Mouse (Mus musculus): ENCODE measurements around the gene Gsg1.
A peak's percentile ranks its signal among the peaks of the same experiment; 100 is the strongest.

DNA sequence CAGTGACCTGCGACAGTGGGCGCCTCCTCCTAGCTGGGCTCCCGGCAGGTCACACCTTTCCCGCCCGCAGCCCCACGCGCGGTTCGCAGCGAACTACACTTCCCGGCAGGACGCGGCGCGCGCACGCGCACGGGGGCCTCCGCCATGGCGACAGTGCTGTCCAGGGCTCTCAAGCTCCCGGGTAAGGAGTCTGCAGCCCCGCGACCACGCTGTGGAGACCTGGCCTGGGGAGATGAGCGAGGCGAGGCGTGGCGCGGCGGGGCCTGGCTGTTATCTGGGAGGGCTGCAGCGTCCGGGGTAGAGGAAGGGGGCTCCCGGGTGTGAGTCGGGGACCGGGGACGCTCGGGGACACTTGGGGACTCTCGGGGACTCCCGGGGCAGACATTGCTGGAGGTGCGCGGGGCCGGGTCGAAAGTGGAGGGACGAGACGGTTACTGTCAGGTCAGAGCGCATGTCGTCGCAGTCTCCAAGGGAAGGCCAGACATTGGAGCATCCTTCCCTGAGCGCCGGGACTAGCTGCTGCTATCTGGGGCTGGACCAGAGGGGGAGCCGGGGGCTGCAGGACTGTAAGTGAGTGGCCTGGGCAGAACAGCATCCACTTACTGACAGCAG is 56.1 kb downstream of the Gsg1 start, which contains the start of the genes Fam234b and Hebp1:
- TF ChIP-seq CTCF (IDR thresholded peaks at IDR 0.05; ENCODE audit: borderline replicate concordance, insufficient read depth, low read length): no peak
- peak; percentile 60 for TF ChIP-seq POLR2A (IDR thresholded peaks at IDR 0.05; ENCODE audit: low read depth, low read length)

All from embryonic fibroblast, embryonic 13.5 days (primary cell).